8 mouse cellular contexts compared by ENCODE assay signal in the genomic region with DNA sequence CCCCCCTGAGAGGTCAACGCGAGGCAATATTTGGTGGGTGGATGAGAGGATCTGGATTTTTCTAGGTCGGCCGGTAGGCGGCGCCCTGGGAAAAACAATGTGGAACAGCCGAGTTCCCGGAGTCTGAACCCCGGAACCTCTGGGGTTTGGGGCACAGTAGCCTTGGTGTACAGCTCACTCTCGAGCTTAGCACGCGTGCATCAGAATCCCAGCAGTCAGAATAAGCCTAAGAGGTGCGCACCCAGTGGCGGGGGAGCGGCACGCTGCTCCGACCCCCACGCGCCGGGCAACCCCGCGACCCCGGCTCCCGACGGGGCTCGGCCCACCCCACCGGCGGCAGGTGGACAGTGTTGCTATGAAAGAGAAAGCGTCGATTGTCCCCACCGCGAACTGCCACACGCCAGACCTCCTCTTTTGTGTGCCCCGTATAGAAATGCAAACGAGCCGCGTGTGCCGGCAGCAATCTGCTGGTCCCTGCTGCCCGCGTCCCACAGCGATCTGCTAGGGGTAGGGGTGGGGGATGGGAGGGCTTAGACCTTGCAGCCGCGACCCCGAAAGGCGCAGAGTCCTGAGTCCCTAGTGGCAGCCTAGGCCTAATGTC. TPM values are rescaled to one million over a fixed set of nuclear protein-coding genes. Genes with fewer than 3 reads are reported as not detected.
DNase-seq lines count a peak whose midpoint lies in the region; ATAC-seq lines count a peak whose summit lies in the region.

No protein-coding gene starts in this region.

- H3K27me3 ChIP-seq in intestine, embryonic 16.5 days (replicated peaks; ENCODE audit: control insufficient read depth, insufficient read depth, low read length) = peaks cover 3% of the 10 kb centered on the region
- peaks cover 50% of the 10 kb centered on the region for H3K27me3 ChIP-seq in midbrain, embryonic 11.5 days (ENCODE audit: control insufficient read depth, insufficient read depth, low read length)

- peaks cover 28% of the 10 kb centered on the region for H3K4me1 ChIP-seq in intestine, embryonic 16.5 days (ENCODE audit: control insufficient read depth, insufficient read depth, low read length)
- peaks cover 41% of the 10 kb centered on the region for H3K4me1 ChIP-seq in midbrain, embryonic 11.5 days (ENCODE audit: control insufficient read depth, insufficient read depth, low read length)

- intact Hi-C loops in left cerebral cortex, postnatal 36 days (cut with DNase I) = loop anchor here (2.0 to 5.0 kb wide), 4 partner anchors 87 to 247 kb away; no protein-coding TSS in a partner anchor

- H3K4me3 ChIP-seq in intestine, embryonic 16.5 days (ENCODE audit: low read length) = peak overlapping the region; percentile 75
- H3K4me3 ChIP-seq in midbrain, embryonic 11.5 days (ENCODE audit: low read depth, low read length) = peak overlapping the region; percentile 22

- H3K9ac ChIP-seq in intestine, embryonic 16.5 days (ENCODE audit: low read depth, low read length) = peak overlapping the region; percentile 85
- no peak overlapping the region; the same call in 1 of the 2 replicates for H3K9ac ChIP-seq in midbrain, embryonic 11.5 days (ENCODE audit: low read length)

- ATAC-seq in activated CD4-positive, CD25-positive, alpha-beta regulatory T cell, adult 4 months = peak; percentile 18
- peak; percentile 25 for ATAC-seq in intestine, embryonic 16.5 days
- peak; percentile 78 for ATAC-seq in midbrain, embryonic 11.5 days (ENCODE audit: low FRiP score)

- H3K36me3 ChIP-seq in intestine, embryonic 16.5 days (ENCODE audit: control insufficient read depth, insufficient read depth, low read length) = no peaks in the 10 kb centered on the region
- H3K36me3 ChIP-seq in midbrain, embryonic 11.5 days (ENCODE audit: control insufficient read depth, insufficient read depth, low read length) = no peaks in the 10 kb centered on the region

- WGBS in intestine, embryonic 16.5 days = under 1% methylated on average over 45 of the region's 45 CpGs
- WGBS in midbrain, embryonic 11.5 days = under 1% methylated on average over 45 of the region's 45 CpGs

- no peaks in the 10 kb centered on the region for H3K9me3 ChIP-seq in intestine, embryonic 16.5 days (ENCODE audit: control insufficient read depth, low read length)
- H3K9me3 ChIP-seq in midbrain, embryonic 11.5 days (ENCODE audit: control insufficient read depth, low read length) = no peaks in the 10 kb centered on the region

- peak; percentile 91 for DNase-seq in embryo, embryonic 10 days (ENCODE audit: low spot score)
- DNase-seq in gastrocnemius, postnatal 25 days = peak; percentile 85
- DNase-seq in left cerebral cortex, postnatal 36 days (ENCODE audit: low spot score in 2 of 2) = peak; percentile 69 to 74
- peak; percentile 98 for DNase-seq in midbrain, embryonic 11.5 days (ENCODE audit: low spot score, missing footprints)
- DNase-seq in right cerebral cortex, postnatal 4 days = peak; percentile 88
- DNase-seq in yolk sac, embryonic 10.5 days (ENCODE audit: low spot score) = peak; percentile 82

- H3K4me2 ChIP-seq in intestine, embryonic 16.5 days (ENCODE audit: low read depth, low read length) = peak overlapping the region; percentile 96
- peak overlapping the region; percentile 41 for H3K4me2 ChIP-seq in midbrain, embryonic 11.5 days

- peak overlapping the region; percentile 93 for H3K27ac ChIP-seq in intestine, embryonic 16.5 days (ENCODE audit: low read length)
- H3K27ac ChIP-seq in midbrain, embryonic 11.5 days (ENCODE audit: low read depth, low read length) = peak overlapping the region; percentile 78

RNA-seq across cellular contexts. Expression of a gene that starts 0.8 kb away (rescaled TPM):
- polyA plus RNA-seq in activated CD4-positive, CD25-positive, alpha-beta regulatory T cell, adult 4 months (2017; shearing (Covaris generic)) = 10 to 100 TPM; 19.4 to 27.4 TPM
- total RNA-seq in gastrocnemius, postnatal 25 days (2021) = 10 to 100 TPM; 15.3 to 17.4 TPM
- polyA plus RNA-seq in intestine, embryonic 16.5 days (2015; fragmentation: Nextera tagmentation; extraction: Ambion mirVana) = 36.4 and 40.8 TPM in 2 replicates
- 10 to 100 TPM; 11.0 to 24.6 TPM for total RNA-seq in left cerebral cortex, postnatal 36 days (2021)
- 252 and 256 TPM in 2 replicates for polyA plus RNA-seq in midbrain, embryonic 11.5 days (2014; fragmentation: Nextera tagmentation; extraction: Ambion mirVana)

RNA-seq across cellular contexts. Expression of a gene that starts 52.1 kb away (rescaled TPM):
- 100 to 1,000 TPM; 127 to 150 TPM for polyA plus RNA-seq in activated CD4-positive, CD25-positive, alpha-beta regulatory T cell, adult 4 months (2017; shearing (Covaris generic))
- 100 to 1,000 TPM; 132 to 144 TPM for total RNA-seq in gastrocnemius, postnatal 25 days (2021)
- polyA plus RNA-seq in intestine, embryonic 16.5 days (2015; fragmentation: Nextera tagmentation; extraction: Ambion mirVana) = 5.7 and 5.9 TPM in 2 replicates
- 10 to 100 TPM; 91.0 to 94.2 TPM for total RNA-seq in left cerebral cortex, postnatal 36 days (2021)
- polyA plus RNA-seq in midbrain, embryonic 11.5 days (2014; fragmentation: Nextera tagmentation; extraction: Ambion mirVana) = 4.9 and 5.0 TPM in 2 replicates

Comparison
In these comparisons a context has a peak if more than half of its experiments do, and no peak if none do; other contexts are left out.
1. Peak in every context shown above with its lines: DNase-seq, ATAC-seq, H3K4me3 ChIP-seq and H3K27ac ChIP-seq.
2. ATAC-seq: peak in every context shown above with its lines; median percentile 78 in midbrain, embryonic 11.5 days; 25 in intestine, embryonic 16.5 days; 18 in activated CD4-positive, CD25-positive, alpha-beta regulatory T cell, adult 4 months.
3. RNA of a gene that starts 52.1 kb away (polyA plus RNA-seq): 127 to 150 TPM in activated CD4-positive, CD25-positive, alpha-beta regulatory T cell, adult 4 months; 5.7 to 5.9 TPM in intestine, embryonic 16.5 days and 4.9 to 5.0 TPM in midbrain, embryonic 11.5 days; every median in the first group is over 10 times any median in the second.